Mouse (Mus musculus) forebrain, embryonic 12.5 days (tissue): Measurements from ENCODE around the gene Slc25a34. TPM values are rescaled to one million over a fixed set of nuclear protein-coding genes. Genes with fewer than 3 reads are reported as not detected.

Experiments
- ATAC-seq: fragments of 200-750 bp; cut with Nextera tagmentation; 2 replicates; pipeline ENCODE4 v1.8.0; 2017; ENCODE audit warnings: moderate TSS enrichment; ENCODE audit not compliant: low FRiP score
- H3K27ac ChIP-seq: fragments of 300-500 bp; sonication (generic); 2 replicates; pipeline ENCODE4 v1.5.1; 2016; ENCODE audit warnings: mild to moderate bottlenecking
- H3K27me3 ChIP-seq: fragments of 300-500 bp; sonication (generic); 2 replicates; pipeline ENCODE4 v1.6.1; 2016; ENCODE audit warnings: mild to moderate bottlenecking
- H3K36me3 ChIP-seq: fragments of 300-500 bp; sonication (generic); replicated peaks from 2 replicates; pipeline ENCODE4 v1.6.1; 2016; ENCODE audit warnings: mild to moderate bottlenecking
- H3K4me1 ChIP-seq: fragments of 300-500 bp; sonication (generic); 2 replicates; pipeline ENCODE4 v1.6.1; 2016
- H3K4me2 ChIP-seq: fragments of 300-500 bp; sonication (generic); 2 replicates; pipeline ENCODE4 v1.6.1; 2016; ENCODE audit warnings: mild to moderate bottlenecking, moderate library complexity
- H3K4me3 ChIP-seq: fragments of 300-500 bp; sonication (generic); replicated peaks from 2 replicates; pipeline ENCODE4 v1.5.1; 2016; ENCODE audit warnings: mild to moderate bottlenecking
- H3K9ac ChIP-seq: fragments of 300-500 bp; sonication (generic); 2 replicates; pipeline ENCODE4 v1.6.1; 2016; ENCODE audit warnings: mild to moderate bottlenecking
- H3K9me3 ChIP-seq: fragments of 300-500 bp; sonication (generic); 2 replicates; pipeline ENCODE4 v1.6.1; 2016
- WGBS: fragments of 180-500 bp; shearing (Covaris S2); methylation state at CpG from one replicate; pipeline ENCODE4 v1.1.7; 2016; 5-methylcytosine and 5-hydroxymethylcytosine counted together
- polyA plus RNA-seq: library from polyadenylated mRNA; unstranded; fragments of >200 nt; fragmentation: Nextera tagmentation; extraction: Ambion mirVana; gene quantifications from 2 replicates; pipeline ENCODE4 v1.2.1, GENCODE M21; 2016

Slc25a34 gene
- polyA plus RNA-seq, 1 experiment from 2014 or later, result not detected

GRCm38 (mm10) chr4:141655908-141656608 is 32.4 kb upstream of the Slc25a34 start:
- Histone ChIP-seq H3K27ac (no peak overlapping the region), H3K4me1 (0 out of 2 replicates have a peak, but pooled peaks cover 3% of the 10 kb centered on the region), H3K36me3 (peaks cover 33% of the 10 kb centered on the region), H3K9ac (no peak overlapping the region), H3K27me3 (no peaks in the 10 kb centered on the region), H3K4me2 (no peak overlapping the region), H3K4me3 (no peak overlapping the region), H3K9me3 (no peaks in the 10 kb centered on the region)
- ATAC-seq, result no peak
- 91% methylated on average over 12 of the region's 12 CpGs for WGBS

GRCm38 (mm10) chr4:141654509-141654908 is 30.9 kb upstream of the Slc25a34 start:
- Histone ChIP-seq H3K36me3 (peaks cover 26% of the 10 kb centered on the region), H3K4me2 (no peak overlapping the region), H3K9me3 (no peaks in the 10 kb centered on the region), H3K4me1 (peaks cover 5% of the 10 kb centered on the region; the same call in 1 of the 2 replicates), H3K27ac (no peak overlapping the region), H3K4me3 (no peak overlapping the region), H3K9ac (no peak overlapping the region), H3K27me3 (no peaks in the 10 kb centered on the region)
- ATAC-seq, result no peak
- WGBS, result 92% methylated on average over 6 of the region's 6 CpGs

GRCm38 (mm10) chr4:141653813-141654212 is 30.2 kb upstream of the Slc25a34 start:
- Histone ChIP-seq H3K9me3 (no peaks in the 10 kb centered on the region), H3K27me3 (no peaks in the 10 kb centered on the region), H3K36me3 (peaks cover 26% of the 10 kb centered on the region), H3K9ac (no peak overlapping the region), H3K27ac (no peak overlapping the region), H3K4me3 (no peak overlapping the region), H3K4me2 (no peak overlapping the region), H3K4me1 (peaks cover 12% of the 10 kb centered on the region; the same call in 1 of the 2 replicates)
- no peak for ATAC-seq
- WGBS, result 94% methylated on average over 13 of the region's 13 CpGs

- Histone ChIP-seq H3K36me3 (peaks cover 26% of the 10 kb centered on the region), H3K27me3 (no peaks in the 10 kb centered on the region), H3K4me3 (no peak overlapping the region), H3K9me3 (no peaks in the 10 kb centered on the region), H3K4me1 (peaks cover 13% of the 10 kb centered on the region; the same call in 1 of the 2 replicates), H3K27ac (no peak overlapping the region), H3K4me2 (no peak overlapping the region), H3K9ac (no peak overlapping the region)
- no peak for ATAC-seq
- 93% methylated on average over 8 of the region's 8 CpGs for WGBS
Observed at GRCm38 (mm10) chr4:141653044-141653443, 29.4 kb upstream of the Slc25a34 start.

GRCm38 (mm10) chr4:141651944-141652343 is 28.3 kb upstream of the Slc25a34 start:
- WGBS, result 91% methylated on average over 10 of the region's 10 CpGs
- peaks cover 23% of the 10 kb centered on the region for H3K36me3 ChIP-seq

GRCm38 (mm10) chr4:141651286-141651685 is 27.7 kb upstream of the Slc25a34 start:
- 96% methylated on average over 6 of the region's 6 CpGs for WGBS
- peaks cover 25% of the 10 kb centered on the region for H3K36me3 ChIP-seq
- H3K4me1 ChIP-seq, result peaks cover 10% of the 10 kb centered on the region; the same call in 1 of the 2 replicates
- ATAC-seq, result no peak
- H3K4me3 ChIP-seq, result no peak overlapping the region
- no peak overlapping the region for H3K27ac ChIP-seq
- H3K4me2 ChIP-seq, result no peak overlapping the region
- H3K9me3 ChIP-seq, result no peaks in the 10 kb centered on the region
- H3K27me3 ChIP-seq, result no peaks in the 10 kb centered on the region
- H3K9ac ChIP-seq, result no peak overlapping the region

More at GRCm38 (mm10) chr4:141651944-141652343, 28.3 kb upstream of the Slc25a34 start:
- Histone ChIP-seq H3K9me3 (no peaks in the 10 kb centered on the region), H3K4me1 (peaks cover 10% of the 10 kb centered on the region; the same call in 1 of the 2 replicates), H3K27ac (no peak overlapping the region; the same call in 1 of the 2 replicates), H3K9ac (no peak overlapping the region), H3K27me3 (no peaks in the 10 kb centered on the region), H3K4me3 (no peak overlapping the region), H3K4me2 (no peak overlapping the region)
- ATAC-seq, result no peak

- Histone ChIP-seq H3K36me3 (peaks cover 22% of the 10 kb centered on the region), H3K4me1 (peaks cover 10% of the 10 kb centered on the region; the same call in 1 of the 2 replicates), H3K27me3 (no peaks in the 10 kb centered on the region), H3K4me2 (no peak overlapping the region), H3K9me3 (no peaks in the 10 kb centered on the region), H3K9ac (no peak overlapping the region), H3K4me3 (no peak overlapping the region), H3K27ac (peak overlapping the region; percentile 48; the same call in 1 of the 2 replicates)
- WGBS, result 80% methylated on average over 6 of the region's 6 CpGs
- no peak for ATAC-seq
Observed at GRCm38 (mm10) chr4:141649244-141649643, 25.6 kb upstream of the Slc25a34 start.

GRCm38 (mm10) chr4:141648262-141648661 is 24.6 kb upstream of the Slc25a34 start:
- H3K4me3 ChIP-seq, result no peak overlapping the region
- no peaks in the 10 kb centered on the region for H3K9me3 ChIP-seq
- WGBS, result 94% methylated on average over 5 of the region's 5 CpGs
- peaks cover 14% of the 10 kb centered on the region for H3K36me3 ChIP-seq
- H3K27me3 ChIP-seq, result no peaks in the 10 kb centered on the region
- H3K27ac ChIP-seq, result no peak overlapping the region
- H3K4me1 ChIP-seq, result peaks cover 19% of the 10 kb centered on the region
- no peak overlapping the region for H3K9ac ChIP-seq
- no peak overlapping the region for H3K4me2 ChIP-seq
- ATAC-seq, result no peak

- peaks cover 11% of the 10 kb centered on the region for H3K36me3 ChIP-seq
- H3K9me3 ChIP-seq, result no peaks in the 10 kb centered on the region
- no peak overlapping the region for H3K27ac ChIP-seq
- H3K4me1 ChIP-seq, result peaks cover 20% of the 10 kb centered on the region
- no peaks in the 10 kb centered on the region for H3K27me3 ChIP-seq
- no peak overlapping the region for H3K4me3 ChIP-seq
- ATAC-seq, result no peak
- H3K9ac ChIP-seq, result no peak overlapping the region
- 96% methylated on average over 3 of the region's 3 CpGs for WGBS
- no peak overlapping the region for H3K4me2 ChIP-seq
Observed at GRCm38 (mm10) chr4:141647187-141647586, 23.6 kb upstream of the Slc25a34 start.

GRCm38 (mm10) chr4:141645988-141646387 is 22.4 kb upstream of the Slc25a34 start:
- H3K9me3 ChIP-seq, result no peaks in the 10 kb centered on the region
- H3K4me1 ChIP-seq, result peaks cover 20% of the 10 kb centered on the region
- no peak for ATAC-seq
- no peak overlapping the region for H3K4me2 ChIP-seq
- no peaks in the 10 kb centered on the region for H3K27me3 ChIP-seq
- H3K9ac ChIP-seq, result no peak overlapping the region
- H3K4me3 ChIP-seq, result no peak overlapping the region
- H3K36me3 ChIP-seq, result peaks cover 15% of the 10 kb centered on the region
- 95% methylated on average over 8 of the region's 8 CpGs for WGBS
- no peak overlapping the region for H3K27ac ChIP-seq

- H3K27me3 ChIP-seq, result no peaks in the 10 kb centered on the region
- peaks cover 33% of the 10 kb centered on the region for H3K36me3 ChIP-seq
- peaks cover 10% of the 10 kb centered on the region for H3K4me1 ChIP-seq
- no peaks in the 10 kb centered on the region for H3K9me3 ChIP-seq
- no peak for ATAC-seq
- H3K4me3 ChIP-seq, result no peak overlapping the region
- WGBS, result 65% methylated on average over 7 of the region's 7 CpGs
- no peak overlapping the region for H3K9ac ChIP-seq
- peak overlapping the region; percentile 50; the same call in 1 of the 2 replicates for H3K27ac ChIP-seq
- no peak overlapping the region for H3K4me2 ChIP-seq
Observed at GRCm38 (mm10) chr4:141643118-141643855, 19.7 kb upstream of the Slc25a34 start.

GRCm38 (mm10) chr4:141641961-141642811 is 18.6 kb upstream of the Slc25a34 start:
- 91% methylated on average over 25 of the region's 25 CpGs for WGBS

More at GRCm38 (mm10) chr4:141641961-141642811, 18.6 kb upstream of the Slc25a34 start:
- Histone ChIP-seq H3K4me1 (peaks cover 10% of the 10 kb centered on the region), H3K27ac (no peak overlapping the region), H3K27me3 (no peaks in the 10 kb centered on the region), H3K4me3 (no peak overlapping the region), H3K9ac (no peak overlapping the region), H3K9me3 (no peaks in the 10 kb centered on the region), H3K4me2 (no peak overlapping the region), H3K36me3 (peaks cover 44% of the 10 kb centered on the region)
- no peak for ATAC-seq
